Mouse (Mus musculus): ENCODE measurements at regions not wholly inside any gene's neighbourhood (a gene's known extent, or its start where the extent isn't known, plus 50 kb on each side); places are given as distances from the start of the nearest gene placed in this dataset.

- no peaks in the 10 kb centered on the region for H3K9me3 ChIP-seq (ENCODE audit: control insufficient read depth, low read length)
- 59% methylated on average over 3 of the region's 3 CpGs for WGBS
- no peak overlapping the region for H3K4me2 ChIP-seq (ENCODE audit: low read length)
- ATAC-seq = no peak
- peaks cover 4% of the 10 kb centered on the region for H3K4me1 ChIP-seq (ENCODE audit: control insufficient read depth, insufficient read depth, low read depth, low read length)
- H3K9ac ChIP-seq (ENCODE audit: low read depth, low read length) = no peak overlapping the region
- H3K4me3 ChIP-seq (ENCODE audit: low read length) = no peak overlapping the region
- no peaks in the 10 kb centered on the region for H3K27me3 ChIP-seq (replicated peaks; ENCODE audit: control insufficient read depth, insufficient read depth, low read length)
- no peaks in the 10 kb centered on the region for H3K36me3 ChIP-seq (ENCODE audit: control insufficient read depth, insufficient read depth, low read length)
- no peak overlapping the region for H3K27ac ChIP-seq (ENCODE audit: low read depth, low read length)
These were observed 86.6 kb upstream of the Ptprk start for GRCm38 (mm10) chr10:27988066-27988465.

DNA sequence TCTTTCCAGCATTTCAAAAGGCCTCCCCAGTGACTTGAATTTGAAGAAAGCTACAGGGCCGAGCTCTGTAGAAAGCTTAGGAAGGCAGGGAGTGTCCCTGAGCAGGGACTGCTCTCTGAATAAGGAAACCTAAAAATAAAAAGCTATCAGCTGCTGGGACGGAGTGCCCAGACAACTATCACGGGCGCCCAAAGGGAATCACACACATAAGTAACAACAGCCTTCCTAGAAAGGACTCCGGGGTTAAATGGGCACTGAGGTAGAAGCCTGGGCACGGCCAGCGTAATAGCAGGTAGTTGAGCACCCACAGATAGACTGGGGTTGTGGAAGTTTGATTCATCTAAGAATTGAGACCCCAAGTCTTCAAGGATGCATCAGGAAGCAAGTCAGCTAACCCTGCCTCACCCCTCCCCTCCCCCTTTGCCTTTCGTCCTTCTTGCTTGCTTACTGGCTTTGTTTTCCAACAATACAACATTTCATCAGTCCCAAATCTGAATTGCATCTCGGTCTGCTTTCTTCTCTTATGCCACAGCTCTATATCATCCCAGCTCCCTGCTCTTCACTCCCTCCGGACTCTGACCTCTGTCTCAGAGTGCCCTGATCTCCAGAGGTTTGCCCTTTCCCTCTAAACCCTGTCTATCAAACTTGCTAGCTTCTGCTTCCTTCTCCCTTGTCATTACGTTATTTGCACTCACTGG, 84.1 kb upstream of the Ptprk start:
- H3K4me2 ChIP-seq (ENCODE audit: low read length) = no peak overlapping the region
- no peaks in the 10 kb centered on the region for H3K27me3 ChIP-seq (replicated peaks; ENCODE audit: control insufficient read depth, insufficient read depth, low read length)
- H3K4me3 ChIP-seq (ENCODE audit: low read length) = no peak overlapping the region
- H3K36me3 ChIP-seq (ENCODE audit: control insufficient read depth, insufficient read depth, low read length) = no peaks in the 10 kb centered on the region
- no peak overlapping the region for H3K9ac ChIP-seq (ENCODE audit: low read depth, low read length)
- H3K4me1 ChIP-seq (ENCODE audit: control insufficient read depth, insufficient read depth, low read depth, low read length) = peaks cover 4% of the 10 kb centered on the region
- no peak overlapping the region for H3K27ac ChIP-seq (ENCODE audit: low read depth, low read length)
- H3K9me3 ChIP-seq (ENCODE audit: control insufficient read depth, low read length) = no peaks in the 10 kb centered on the region
- ATAC-seq = no peak; the same call in 1 of the 2 replicates
- 53% methylated on average over 11 of the region's 11 CpGs for WGBS

DNA sequence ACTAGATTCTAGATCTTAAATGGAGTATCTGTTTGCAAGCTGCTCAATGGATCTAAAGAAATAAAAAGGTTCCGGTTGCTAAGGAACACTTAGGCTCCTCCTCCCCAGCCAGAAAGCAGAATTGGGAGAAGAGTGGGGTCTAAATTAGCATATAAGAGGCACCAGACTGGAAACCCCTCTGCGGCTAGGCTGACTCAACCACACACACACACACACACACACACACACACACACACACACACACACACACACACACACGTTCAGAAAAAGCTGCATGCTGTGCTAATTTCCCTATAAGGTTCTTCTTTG, 83.6 kb upstream of the Ptprk start:
- peaks cover 4% of the 10 kb centered on the region for H3K4me1 ChIP-seq (ENCODE audit: control insufficient read depth, insufficient read depth, low read depth, low read length)
- peak; percentile 63; the same call in 1 of the 2 replicates for ATAC-seq
- no peaks in the 10 kb centered on the region for H3K36me3 ChIP-seq (ENCODE audit: control insufficient read depth, insufficient read depth, low read length)
- H3K27ac ChIP-seq (ENCODE audit: low read depth, low read length) = no peak overlapping the region
- H3K4me3 ChIP-seq (ENCODE audit: low read length) = no peak overlapping the region
- no peak overlapping the region for H3K9ac ChIP-seq (ENCODE audit: low read depth, low read length)
- no peaks in the 10 kb centered on the region for H3K9me3 ChIP-seq (ENCODE audit: control insufficient read depth, low read length)
- no peaks in the 10 kb centered on the region for H3K27me3 ChIP-seq (replicated peaks; ENCODE audit: control insufficient read depth, insufficient read depth, low read length)
- H3K4me2 ChIP-seq (ENCODE audit: low read length) = no peak overlapping the region
- 34% methylated on average over 3 of the region's 3 CpGs for WGBS

GRCm38 (mm10) chr10:27994376-27995034, 80.1 kb upstream of the Ptprk start:
- H3K9ac ChIP-seq (ENCODE audit: low read depth, low read length) = no peak overlapping the region
- ATAC-seq = no peak
- no peaks in the 10 kb centered on the region for H3K9me3 ChIP-seq (ENCODE audit: control insufficient read depth, low read length)
- peaks cover 4% of the 10 kb centered on the region for H3K4me1 ChIP-seq (ENCODE audit: control insufficient read depth, insufficient read depth, low read depth, low read length)
- H3K36me3 ChIP-seq (ENCODE audit: control insufficient read depth, insufficient read depth, low read length) = no peaks in the 10 kb centered on the region
- no peak overlapping the region for H3K27ac ChIP-seq (ENCODE audit: low read depth, low read length)
- no peak overlapping the region for H3K4me2 ChIP-seq (ENCODE audit: low read length)
- no peaks in the 10 kb centered on the region for H3K27me3 ChIP-seq (replicated peaks; ENCODE audit: control insufficient read depth, insufficient read depth, low read length)
- WGBS = 63% methylated on average over 2 of the region's 2 CpGs
- H3K4me3 ChIP-seq (ENCODE audit: low read length) = no peak overlapping the region

DNA sequence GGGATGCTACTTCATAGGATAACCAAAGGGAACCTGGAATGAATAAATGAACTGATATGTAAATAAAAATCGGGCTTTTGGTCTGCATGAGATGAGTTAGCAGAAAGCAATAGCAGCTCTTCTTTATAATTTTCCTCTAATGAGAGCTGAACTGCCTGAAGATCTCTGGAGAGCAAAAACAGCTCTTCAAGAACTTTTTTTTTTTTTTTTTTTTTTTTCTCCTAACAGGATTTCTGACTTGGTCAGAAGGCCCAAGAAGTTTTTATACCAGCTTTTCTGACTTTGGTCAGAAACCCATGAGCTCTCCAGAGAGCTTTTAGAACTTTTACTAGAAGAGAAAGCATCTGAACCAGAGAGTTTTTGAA, 79.6 kb upstream of the Ptprk start:
- H3K4me2 ChIP-seq (ENCODE audit: low read length) = no peak overlapping the region
- 100% methylated on average over 1 of the region's 1 CpGs for WGBS
- peaks cover 4% of the 10 kb centered on the region for H3K4me1 ChIP-seq (ENCODE audit: control insufficient read depth, insufficient read depth, low read depth, low read length)
- H3K27me3 ChIP-seq (replicated peaks; ENCODE audit: control insufficient read depth, insufficient read depth, low read length) = no peaks in the 10 kb centered on the region
- no peaks in the 10 kb centered on the region for H3K9me3 ChIP-seq (ENCODE audit: control insufficient read depth, low read length)
- H3K4me3 ChIP-seq (ENCODE audit: low read length) = no peak overlapping the region
- ATAC-seq = no peak
- H3K27ac ChIP-seq (ENCODE audit: low read depth, low read length) = no peak overlapping the region
- H3K36me3 ChIP-seq (ENCODE audit: control insufficient read depth, insufficient read depth, low read length) = no peaks in the 10 kb centered on the region
- no peak overlapping the region for H3K9ac ChIP-seq (ENCODE audit: low read depth, low read length)

DNA sequence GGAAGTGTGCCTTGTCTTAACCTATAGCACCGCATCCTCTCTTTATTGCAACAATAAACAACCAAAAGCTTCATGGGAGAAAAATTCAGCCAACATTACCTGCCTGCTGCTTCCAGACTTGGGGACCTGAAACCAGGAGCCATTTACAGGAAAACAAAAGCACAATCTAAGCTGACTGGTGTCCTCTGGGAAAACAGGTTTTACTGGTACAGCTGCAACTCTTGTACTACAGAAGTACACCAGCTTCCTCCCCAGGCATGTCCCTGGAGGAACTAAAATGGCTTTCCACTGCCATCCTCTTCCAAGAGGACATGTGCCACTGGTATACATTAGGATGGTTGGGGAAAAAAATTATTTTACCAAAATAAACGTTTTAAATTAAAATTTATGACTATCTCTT, 63.9 kb upstream of the Ptprk start:
- no peak for ATAC-seq
- no peaks in the 10 kb centered on the region for H3K9me3 ChIP-seq (ENCODE audit: control insufficient read depth, low read length)
- no peaks in the 10 kb centered on the region for H3K27me3 ChIP-seq (replicated peaks; ENCODE audit: control insufficient read depth, insufficient read depth, low read length)
- 65% methylated on average over 2 of the region's 2 CpGs for WGBS
- H3K4me3 ChIP-seq (ENCODE audit: low read length) = no peak overlapping the region
- H3K36me3 ChIP-seq (ENCODE audit: control insufficient read depth, insufficient read depth, low read length) = no peaks in the 10 kb centered on the region
- no peaks in the 10 kb centered on the region for H3K4me1 ChIP-seq (ENCODE audit: control insufficient read depth, insufficient read depth, low read depth, low read length)
- no peak overlapping the region for H3K27ac ChIP-seq (ENCODE audit: low read depth, low read length)
- H3K4me2 ChIP-seq (ENCODE audit: low read length) = no peak overlapping the region
- H3K9ac ChIP-seq (ENCODE audit: low read depth, low read length) = no peak overlapping the region

GRCm38 (mm10) chr10:28012135-28012534, 62.5 kb upstream of the Ptprk start:
- Histone ChIP-seq H3K36me3 (ENCODE audit: control insufficient read depth, insufficient read depth, low read length) (no peaks in the 10 kb centered on the region), H3K9ac (ENCODE audit: low read depth, low read length) (no peak overlapping the region), H3K4me2 (ENCODE audit: low read length) (no peak overlapping the region), H3K27ac (ENCODE audit: low read depth, low read length) (no peak overlapping the region), H3K4me1 (ENCODE audit: control insufficient read depth, insufficient read depth, low read depth, low read length) (no peaks in the 10 kb centered on the region), H3K4me3 (ENCODE audit: low read length) (no peak overlapping the region), H3K27me3 (replicated peaks; ENCODE audit: control insufficient read depth, insufficient read depth, low read length) (no peaks in the 10 kb centered on the region), H3K9me3 (ENCODE audit: control insufficient read depth, low read length) (no peaks in the 10 kb centered on the region)
- no peak for ATAC-seq
- 50% methylated on average over 1 of the region's 1 CpGs for WGBS

DNA sequence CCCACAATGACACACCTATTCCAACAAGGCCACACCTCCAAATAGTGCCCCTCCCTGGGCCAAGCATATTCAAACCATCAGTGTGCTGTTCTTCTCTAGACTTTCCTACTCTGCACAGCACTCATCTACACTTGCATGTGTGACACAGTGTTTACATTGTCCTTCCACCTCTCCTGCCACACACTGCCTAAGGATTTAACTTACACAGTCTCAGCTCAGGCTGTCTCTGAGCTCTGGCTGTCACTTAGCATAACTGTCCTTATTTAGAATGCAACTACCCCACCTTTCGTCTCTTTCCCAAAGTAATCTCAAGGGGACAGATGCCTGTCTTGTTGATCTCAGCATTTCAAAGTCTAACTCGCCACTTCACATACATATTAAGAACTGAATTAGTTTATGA, 61.2 kb upstream of the Ptprk start:
- no peaks in the 10 kb centered on the region for H3K9me3 ChIP-seq (ENCODE audit: control insufficient read depth, low read length)
- no peaks in the 10 kb centered on the region for H3K36me3 ChIP-seq (ENCODE audit: control insufficient read depth, insufficient read depth, low read length)
- no peak overlapping the region for H3K27ac ChIP-seq (ENCODE audit: low read depth, low read length)
- no peaks in the 10 kb centered on the region for H3K4me1 ChIP-seq (ENCODE audit: control insufficient read depth, insufficient read depth, low read depth, low read length)
- 75% methylated on average over 2 of the region's 2 CpGs for WGBS
- no peak overlapping the region for H3K4me3 ChIP-seq (ENCODE audit: low read length)
- no peak overlapping the region for H3K9ac ChIP-seq (ENCODE audit: low read depth, low read length)
- no peaks in the 10 kb centered on the region for H3K27me3 ChIP-seq (replicated peaks; ENCODE audit: control insufficient read depth, insufficient read depth, low read length)
- H3K4me2 ChIP-seq (ENCODE audit: low read length) = no peak overlapping the region
- no peak for ATAC-seq

GRCm38 (mm10) chr10:28014306-28014825, 60.3 kb upstream of the Ptprk start:
- no peak overlapping the region for H3K27ac ChIP-seq (ENCODE audit: low read depth, low read length)
- no peak overlapping the region for H3K4me2 ChIP-seq (ENCODE audit: low read length)
- no peaks in the 10 kb centered on the region for H3K9me3 ChIP-seq (ENCODE audit: control insufficient read depth, low read length)
- H3K4me1 ChIP-seq (ENCODE audit: control insufficient read depth, insufficient read depth, low read depth, low read length) = no peaks in the 10 kb centered on the region
- no peaks in the 10 kb centered on the region for H3K36me3 ChIP-seq (ENCODE audit: control insufficient read depth, insufficient read depth, low read length)
- H3K9ac ChIP-seq (ENCODE audit: low read depth, low read length) = no peak overlapping the region
- no peak for ATAC-seq
- H3K27me3 ChIP-seq (replicated peaks; ENCODE audit: control insufficient read depth, insufficient read depth, low read length) = no peaks in the 10 kb centered on the region
- no peak overlapping the region for H3K4me3 ChIP-seq (ENCODE audit: low read length)
- 44% methylated on average over 2 of the region's 2 CpGs for WGBS
